Mouse (Mus musculus) hindbrain, postnatal 0 days (tissue): Measurements from ENCODE around the gene Ybx1. TPM values are rescaled to one million over a fixed set of nuclear protein-coding genes. Genes with fewer than 3 reads are reported as not detected.

ENCODE experiments used
- ATAC-seq: fragments of 200-750 bp; cut with Nextera tagmentation; 2 replicates; pipeline ENCODE4 v1.8.0; 2017; ENCODE audit warnings: mild to moderate bottlenecking, moderate TSS enrichment, moderate library complexity
- DNase-seq: peaks from one replicate; pipeline ENCODE4 v3.0.0-alpha.2; 2015; ENCODE audit warnings: low spot score
- H3K27ac ChIP-seq: fragments of 300-500 bp; sonication (generic); 2 replicates; pipeline ENCODE4 v1.5.1; 2014; ENCODE audit warnings: mild to moderate bottlenecking
- H3K27me3 ChIP-seq: fragments of 300-500 bp; sonication (generic); 2 replicates; pipeline ENCODE4 v1.6.1; 2014; ENCODE audit warnings: low read length, mixed read lengths; ENCODE audit not compliant: insufficient read depth
- H3K36me3 ChIP-seq: fragments of 300-500 bp; sonication (generic); 2 replicates; pipeline ENCODE4 v1.6.1; 2014; ENCODE audit warnings: low read length, mixed read lengths; ENCODE audit not compliant: insufficient read depth
- H3K4me1 ChIP-seq: fragments of 300-500 bp; sonication (generic); 2 replicates; pipeline ENCODE4 v1.6.1; 2014; ENCODE audit warnings: antibody characterized with exemption, low read length, mixed read lengths; ENCODE audit not compliant: insufficient read depth
- H3K4me2 ChIP-seq: fragments of 300-500 bp; sonication (generic); 2 replicates; pipeline ENCODE4 v1.6.1; 2014; ENCODE audit warnings: low read depth, mild to moderate bottlenecking, low read length, moderate library complexity, mixed read lengths
- H3K4me3 ChIP-seq: fragments of 300-500 bp; sonication (generic); 2 replicates; pipeline ENCODE4 v1.5.1; 2014; ENCODE audit warnings: low read length
- H3K9ac ChIP-seq: fragments of 300-500 bp; sonication (generic); replicated peaks from 2 replicates; pipeline ENCODE4 v1.6.1; 2014; ENCODE audit warnings: mild to moderate bottlenecking, low read length, moderate library complexity, mixed read lengths
- H3K9me3 ChIP-seq: fragments of 300-500 bp; sonication (generic); 2 replicates; pipeline ENCODE4 v1.6.1; 2016; ENCODE audit warnings: low read length, mixed read lengths
- CTCF ChIP-seq: IDR thresholded peaks from 2 replicates; pipeline ENCODE4 v1.5.1; 2016; ENCODE audit warnings: antibody characterized with exemption, control low read depth, low read depth
- WGBS: fragments of 180-500 bp; shearing (Covaris S2); extraction: QIAGEN DNeasy Blood & Tissue Kit; methylation state at CpG from one replicate; pipeline ENCODE4 v1.1.7; 2014; 5-methylcytosine and 5-hydroxymethylcytosine counted together
- polyA plus RNA-seq: library from polyadenylated mRNA; unstranded; fragments of >200 nt; fragmentation: Nextera tagmentation; extraction: Ambion mirVana; gene quantifications from 2 replicates; pipeline ENCODE4 v1.2.1, GENCODE M21; 2015
- total RNA-seq: library from RNA; depleted of rRNA; stranded (reverse); fragments of >200 nt; gene quantifications from 2 replicates; pipeline ENCODE4 v1.2.3, GENCODE M21; 2014

Gene Ybx1
- total and polyA plus RNA-seq, 2 experiments from 2014 or later = 376 to 922 TPM

DNA sequence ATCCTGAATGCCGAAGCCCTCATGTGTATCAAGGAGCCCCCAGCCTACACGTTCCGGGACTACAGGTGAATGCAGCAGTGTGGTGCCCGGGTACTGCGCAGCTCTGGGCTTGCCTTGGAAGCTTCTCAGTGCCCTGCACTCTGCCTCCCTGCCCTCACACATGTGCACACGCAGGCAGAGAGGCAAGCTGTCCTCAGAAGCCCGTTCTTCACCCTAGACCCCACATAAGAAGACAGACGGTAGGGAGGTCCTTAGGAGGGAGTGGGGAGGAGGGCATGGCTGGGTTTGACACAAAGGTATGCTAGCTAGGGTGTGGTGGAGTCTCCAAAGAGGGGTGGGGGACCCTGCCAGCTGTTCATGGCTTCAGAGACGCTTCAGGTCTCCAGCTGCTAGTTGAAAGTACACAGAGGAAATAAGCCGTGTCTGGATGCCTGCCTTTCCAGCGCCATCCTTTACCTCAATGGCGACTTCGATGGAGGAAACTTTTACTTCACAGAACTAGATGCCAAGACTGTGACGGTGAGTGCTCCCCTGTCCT, 47.6 kb downstream of the Ybx1 start:
- Histone ChIP-seq H3K4me1 (peaks cover 4% of the 10 kb centered on the region; the same call in 1 of the 2 replicates), H3K4me3 (no peak overlapping the region), H3K36me3 (peaks cover 32% of the 10 kb centered on the region), H3K9ac (no peak overlapping the region), H3K4me2 (no peak overlapping the region), H3K9me3 (no peaks in the 10 kb centered on the region), H3K27me3 (no peaks in the 10 kb centered on the region), H3K27ac (no peak overlapping the region)
- no peak for DNase-seq
- 65% methylated on average over 14 of the region's 14 CpGs for WGBS
- TF ChIP-seq CTCF = no peak
- no peak for ATAC-seq

DNA sequence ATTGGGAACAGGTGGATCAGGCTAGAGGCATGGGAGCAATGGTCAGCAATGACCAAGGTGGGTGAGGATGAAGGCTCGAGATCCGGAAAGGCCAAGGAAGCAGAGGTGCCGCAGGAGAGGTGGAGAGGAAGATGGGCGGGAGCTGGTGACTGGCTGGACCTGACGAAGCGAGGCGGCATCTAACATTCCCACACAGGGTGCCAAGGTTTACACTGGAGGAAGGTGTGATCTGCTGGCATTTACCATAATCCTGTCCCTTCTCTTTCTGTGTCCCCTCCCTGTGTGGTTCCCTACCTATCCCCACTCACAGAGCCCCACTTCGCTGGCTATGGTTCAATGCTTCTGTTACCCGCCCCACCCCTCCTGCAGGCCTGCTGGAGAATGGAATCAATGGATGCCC, 48.4 kb downstream of the Ybx1 start:
- H3K4me3 ChIP-seq = no peak overlapping the region
- no peak for DNase-seq
- no peak overlapping the region for H3K27ac ChIP-seq
- H3K4me1 ChIP-seq = peaks cover 4% of the 10 kb centered on the region; the same call in 1 of the 2 replicates
- no peak overlapping the region for H3K9ac ChIP-seq
- TF ChIP-seq CTCF = no peak
- H3K9me3 ChIP-seq = no peaks in the 10 kb centered on the region
- peaks cover 34% of the 10 kb centered on the region for H3K36me3 ChIP-seq
- 58% methylated on average over 9 of the region's 9 CpGs for WGBS
- no peak for ATAC-seq
- no peak overlapping the region for H3K4me2 ChIP-seq
- H3K27me3 ChIP-seq = no peaks in the 10 kb centered on the region

DNA sequence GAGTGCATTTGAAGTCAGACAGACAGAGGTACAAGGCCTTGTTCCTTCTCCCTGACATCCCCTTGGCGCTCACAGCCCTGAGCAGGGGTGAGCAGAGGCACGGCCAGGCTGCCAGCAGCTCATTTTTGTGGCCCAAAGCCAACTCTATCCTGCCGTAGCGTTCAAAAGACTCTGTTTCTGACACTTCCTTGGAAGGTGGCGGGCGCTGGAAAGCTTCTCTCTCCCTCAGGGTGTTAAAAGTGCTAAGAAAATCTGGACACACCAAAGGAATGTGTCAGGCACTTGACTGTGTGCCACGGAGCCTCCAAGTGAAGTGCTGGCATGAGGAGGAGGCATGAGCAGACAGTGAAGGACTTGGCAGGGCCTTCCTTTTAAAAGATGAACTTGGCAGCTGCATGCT, 48.8 kb downstream of the Ybx1 start:
- no peak for TF ChIP-seq CTCF

DNA sequence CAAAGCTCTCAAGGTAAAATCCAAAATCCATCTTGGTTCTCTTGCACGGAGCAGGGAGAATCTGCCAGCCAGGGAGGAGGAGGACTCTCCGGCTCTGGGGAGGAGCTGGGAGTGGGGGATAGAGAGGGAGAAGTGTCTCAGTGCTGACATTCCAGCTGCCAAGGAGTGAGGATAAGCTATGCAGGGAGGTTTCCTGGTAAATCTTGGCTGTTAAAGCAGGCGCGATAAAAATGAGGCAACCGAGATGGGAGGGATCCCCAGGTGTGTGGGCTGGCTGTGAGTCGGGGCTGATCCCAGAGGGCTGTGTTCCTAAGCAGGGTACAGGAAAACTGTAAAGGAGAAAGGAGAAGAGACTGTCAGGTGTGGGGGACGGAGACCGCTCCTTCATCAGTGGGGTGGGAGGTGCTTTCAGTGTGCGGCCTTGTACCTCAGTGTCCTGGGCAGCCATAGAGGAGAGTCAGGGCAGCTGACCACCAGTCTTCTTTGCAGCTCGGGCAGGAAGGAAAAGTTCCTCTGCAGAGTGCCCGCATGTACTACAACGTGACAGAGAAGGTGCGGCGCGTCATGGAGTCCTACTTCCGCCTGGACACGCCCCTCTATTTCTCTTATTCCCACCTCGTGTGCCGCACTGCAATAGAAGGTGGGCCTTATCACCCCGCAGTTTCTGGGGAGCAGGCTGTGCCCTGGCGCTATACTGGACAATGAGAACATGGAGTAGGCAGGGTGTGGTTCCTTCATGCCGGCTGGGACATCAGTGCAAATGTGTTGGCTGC, 49.8 kb downstream of the Ybx1 start:
- no peaks in the 10 kb centered on the region for H3K27me3 ChIP-seq
- no peak overlapping the region for H3K4me3 ChIP-seq
- no peak for ATAC-seq
- no peak for DNase-seq
- peaks cover 34% of the 10 kb centered on the region for H3K36me3 ChIP-seq
- H3K27ac ChIP-seq = no peak overlapping the region
- no peaks in the 10 kb centered on the region for H3K9me3 ChIP-seq
- H3K4me2 ChIP-seq = no peak overlapping the region
- no peak overlapping the region for H3K9ac ChIP-seq
- 72% methylated on average over 22 of the region's 22 CpGs for WGBS
- no peak for TF ChIP-seq CTCF
- peaks cover 4% of the 10 kb centered on the region; the same call in 1 of the 2 replicates for H3K4me1 ChIP-seq

More for the DNA sequence above, 48.8 kb downstream of the Ybx1 start:
- no peaks in the 10 kb centered on the region for H3K27me3 ChIP-seq
- no peak overlapping the region for H3K27ac ChIP-seq
- H3K9me3 ChIP-seq = no peaks in the 10 kb centered on the region
- H3K4me1 ChIP-seq = peaks cover 4% of the 10 kb centered on the region; the same call in 1 of the 2 replicates
- 36% methylated on average over 7 of the region's 7 CpGs for WGBS
- peaks cover 34% of the 10 kb centered on the region for H3K36me3 ChIP-seq
- peak; percentile 36 for ATAC-seq
- H3K9ac ChIP-seq = no peak overlapping the region
- peak; percentile 61 for DNase-seq
- no peak overlapping the region for H3K4me2 ChIP-seq
- no peak overlapping the region for H3K4me3 ChIP-seq

DNA sequence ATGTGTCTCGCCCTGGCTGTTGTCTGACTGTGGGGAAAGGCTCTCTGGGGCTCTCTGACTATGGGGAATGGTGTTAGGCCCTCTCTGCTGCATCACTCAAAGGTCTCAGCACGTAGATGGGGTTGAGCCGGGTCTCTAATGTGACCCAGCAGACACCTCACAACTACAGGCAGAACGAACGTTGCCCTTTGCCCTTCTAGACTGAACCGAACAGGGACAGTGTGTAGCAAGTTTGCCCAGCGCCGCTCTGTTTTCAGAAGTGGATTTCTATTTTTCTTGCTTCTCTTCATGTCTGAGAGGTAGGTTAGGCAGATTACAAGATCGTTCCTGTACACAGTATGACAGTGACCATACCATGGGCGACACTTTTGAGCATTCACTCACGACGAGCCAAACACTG, 51.8 kb downstream of the Ybx1 start:
- DNase-seq (no peak), ATAC-seq (no peak)
- no peak for TF ChIP-seq CTCF
- Histone ChIP-seq H3K27ac (no peak overlapping the region), H3K4me3 (no peak overlapping the region), H3K27me3 (no peaks in the 10 kb centered on the region), H3K36me3 (peaks cover 29% of the 10 kb centered on the region), H3K9ac (no peak overlapping the region), H3K4me1 (peaks cover 4% of the 10 kb centered on the region; the same call in 1 of the 2 replicates), H3K4me2 (no peak overlapping the region), H3K9me3 (no peaks in the 10 kb centered on the region)
- 94% methylated on average over 12 of the region's 12 CpGs for WGBS

DNA sequence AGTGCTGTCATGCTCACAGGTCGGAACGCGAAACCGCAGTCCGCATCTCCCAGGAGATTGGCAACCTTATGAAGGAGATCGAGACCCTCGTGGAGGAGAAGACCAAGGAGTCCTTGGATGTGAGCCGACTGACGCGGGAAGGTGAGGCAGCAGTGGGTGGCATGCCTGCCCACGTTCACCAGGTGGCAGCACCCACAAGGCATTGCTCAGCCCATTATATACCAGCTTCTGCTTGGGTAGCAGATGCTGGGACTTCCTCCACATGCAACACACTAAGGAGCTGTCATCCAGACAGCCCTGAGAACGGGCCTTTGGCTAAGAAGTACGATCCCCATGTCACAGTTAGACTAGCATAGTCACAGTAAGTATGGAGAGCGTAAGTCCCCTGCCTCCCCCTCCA, 52.7 kb downstream of the Ybx1 start:
- DNase-seq (peak; percentile 60), ATAC-seq (no peak)
- Histone ChIP-seq H3K27ac (no peak overlapping the region), H3K4me2 (no peak overlapping the region), H3K9ac (no peak overlapping the region), H3K36me3 (peaks cover 28% of the 10 kb centered on the region), H3K4me3 (no peak overlapping the region), H3K27me3 (no peaks in the 10 kb centered on the region), H3K9me3 (no peaks in the 10 kb centered on the region), H3K4me1 (0 out of 2 replicates have a peak, but pooled peaks cover 4% of the 10 kb centered on the region)
- 73% methylated on average over 14 of the region's 14 CpGs for WGBS
- peak; percentile 75 for TF ChIP-seq CTCF

DNA sequence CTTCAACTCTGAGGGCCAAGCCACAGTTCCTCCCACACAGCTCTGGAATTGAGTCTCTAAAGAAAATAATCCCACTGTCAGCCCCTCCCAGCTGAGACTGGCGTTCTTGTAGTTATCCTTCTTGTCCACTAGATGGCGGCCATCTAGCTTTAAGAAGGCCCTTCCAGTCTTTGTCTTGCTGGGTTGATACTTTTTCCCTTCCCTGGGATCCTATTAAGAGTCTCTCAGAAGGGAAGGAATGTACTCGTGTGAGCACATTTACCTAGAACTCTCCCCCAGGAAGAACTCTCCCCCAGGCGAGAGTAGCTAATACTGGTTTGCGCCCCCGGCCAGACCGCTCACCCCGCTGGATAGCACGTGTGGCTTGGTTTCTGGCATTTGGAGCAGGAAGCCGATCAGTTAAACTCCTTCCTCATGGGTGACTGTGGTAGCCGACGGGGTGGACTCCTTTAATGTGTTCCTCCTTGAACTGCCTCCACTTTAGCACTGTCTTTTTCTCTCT, 55.2 kb downstream of the Ybx1 start:
- Histone ChIP-seq H3K27me3 (no peaks in the 10 kb centered on the region), H3K9ac (no peak overlapping the region), H3K36me3 (peaks cover 21% of the 10 kb centered on the region), H3K27ac (no peak overlapping the region), H3K4me2 (no peak overlapping the region), H3K4me1 (no peaks in the 10 kb centered on the region), H3K9me3 (no peaks in the 10 kb centered on the region), H3K4me3 (no peak overlapping the region)
- ATAC-seq (peak; percentile 67), DNase-seq (peak; percentile 89)
- WGBS = 34% methylated on average over 12 of the region's 12 CpGs
- TF ChIP-seq CTCF = peak; percentile 90
